Mouse (Mus musculus) limb, embryonic 14.5 days (tissue): ENCODE data around the gene Gm6904. TPM values are rescaled to one million over a fixed set of nuclear protein-coding genes. Genes with fewer than 3 reads are reported as not detected.
A peak's percentile ranks its signal among the peaks of the same experiment; 100 is the strongest.
"Not testable (repeated sequence)": the region's sequence is repeated elsewhere in the genome, so short reads cannot be mapped to it uniquely, and the experiment has no call there.

Source experiments
- ATAC-seq: fragments of 200-750 bp; cut with Nextera tagmentation; 2 replicates; pipeline ENCODE4 v1.8.0; 2017; ENCODE audit warnings: low read depth, moderate number of reproducible peaks, moderate TSS enrichment; ENCODE audit not compliant: low FRiP score
- DNase-seq: peaks from one replicate; pipeline ENCODE4 v3.0.0-alpha.2; 2015; ENCODE audit warnings: low spot score
- H3K27ac ChIP-seq: fragments of 300-500 bp; sonication (generic); replicated peaks from 2 replicates; pipeline ENCODE4 v1.5.1; 2014; ENCODE audit warnings: low read depth, mild to moderate bottlenecking, low read length, moderate library complexity, mixed read lengths
- H3K27me3 ChIP-seq: fragments of 300-500 bp; sonication (generic); 2 replicates; pipeline ENCODE4 v1.6.1; 2014; ENCODE audit warnings: low read length, mixed read lengths; ENCODE audit not compliant: control insufficient read depth, insufficient read depth
- H3K36me3 ChIP-seq: fragments of 300-500 bp; sonication (generic); 2 replicates; pipeline ENCODE4 v1.6.1; 2014; ENCODE audit warnings: mild to moderate bottlenecking, low read length, moderate library complexity, mixed read lengths; ENCODE audit not compliant: control insufficient read depth, insufficient read depth
- H3K4me1 ChIP-seq: fragments of 300-500 bp; sonication (generic); 2 replicates; pipeline ENCODE4 v1.6.1; 2014; ENCODE audit warnings: antibody characterized with exemption, low read length, mixed read lengths; ENCODE audit not compliant: control insufficient read depth, insufficient read depth
- H3K4me2 ChIP-seq: fragments of 300-500 bp; sonication (generic); replicated peaks from 2 replicates; pipeline ENCODE4 v1.6.1; 2014; ENCODE audit warnings: low read depth, mild to moderate bottlenecking, low read length, moderate library complexity; ENCODE audit not compliant: severe bottlenecking
- H3K4me3 ChIP-seq: fragments of 300-500 bp; sonication (generic); replicated peaks from 2 replicates; pipeline ENCODE4 v1.5.1; 2014; ENCODE audit warnings: low read length
- H3K9ac ChIP-seq: fragments of 300-500 bp; sonication (generic); 2 replicates; pipeline ENCODE4 v1.6.1; 2014; ENCODE audit warnings: mild to moderate bottlenecking, low read depth, low read length, moderate library complexity; ENCODE audit not compliant: severe bottlenecking
- H3K9me3 ChIP-seq: fragments of 300-500 bp; sonication (generic); 2 replicates; pipeline ENCODE4 v1.6.1; 2016; ENCODE audit warnings: low read length; ENCODE audit not compliant: control insufficient read depth
- POLR2A ChIP-seq: fragments of 200-500 bp; IDR thresholded peaks from 2 replicates; pipeline ENCODE4 v1.8.0; 2012; ENCODE audit warnings: inconsistent platforms, mild to moderate bottlenecking, moderate library complexity, borderline replicate concordance; ENCODE audit not compliant: insufficient read depth, insufficient read length; ENCODE audit errors: extremely low read depth
- WGBS: fragments of 180-500 bp; shearing (Covaris S2); extraction: QIAGEN DNeasy Blood & Tissue Kit; methylation state at CpG from one replicate; pipeline ENCODE4 v1.1.7; 2014; 5-methylcytosine and 5-hydroxymethylcytosine counted together
- polyA plus RNA-seq, 2 experiments: library from polyadenylated mRNA; depleted of rRNA in 1 of 2; stranded (reverse) in 1 of 2; unstranded in 1 of 2; fragments of >200 nt; fragmentation: Nextera tagmentation in 1 of 2; extraction: Ambion mirVana in 1 of 2; gene quantifications; 2 replicates each; pipeline versions ENCODE4 v1.2.1 to v1.2.3; 2012 to 2014

The Gm6904 gene
- not detected in 2 replicates for polyA plus RNA-seq (2012; rRNA removed)
- polyA plus RNA-seq (2014; fragmentation: Nextera tagmentation; extraction: Ambion mirVana) = not detected in 2 replicates

DNA sequence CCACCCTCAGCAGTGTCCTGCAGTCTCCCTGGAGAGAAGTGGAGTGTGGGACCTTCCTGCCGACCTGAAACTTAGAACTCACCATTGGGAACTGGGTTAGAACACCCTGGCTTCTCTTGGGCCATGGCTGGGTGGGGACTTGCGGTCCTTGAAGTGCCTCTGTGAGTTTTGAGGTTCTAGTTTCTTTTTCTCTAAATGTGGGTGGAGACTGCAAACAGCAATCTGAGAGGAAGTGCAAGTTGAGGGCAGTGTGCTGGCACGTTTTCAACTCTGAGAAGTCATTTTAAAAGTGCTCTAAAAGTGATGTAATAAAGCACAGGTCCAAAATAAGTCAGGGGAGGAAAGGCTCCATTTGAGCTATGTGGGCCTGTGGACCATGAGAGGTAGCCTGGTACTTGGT lies at the start of gene Gm6904:
TSS of gene Gm6904 (minus strand) at position 161 of the 400 bp plus-strand sequence.
- peak; percentile 6 for DNase-seq
- no peaks in the 10 kb centered on the region for H3K9me3 ChIP-seq
- WGBS = 50% methylated on average over 3 of the region's 3 CpGs

DNA sequence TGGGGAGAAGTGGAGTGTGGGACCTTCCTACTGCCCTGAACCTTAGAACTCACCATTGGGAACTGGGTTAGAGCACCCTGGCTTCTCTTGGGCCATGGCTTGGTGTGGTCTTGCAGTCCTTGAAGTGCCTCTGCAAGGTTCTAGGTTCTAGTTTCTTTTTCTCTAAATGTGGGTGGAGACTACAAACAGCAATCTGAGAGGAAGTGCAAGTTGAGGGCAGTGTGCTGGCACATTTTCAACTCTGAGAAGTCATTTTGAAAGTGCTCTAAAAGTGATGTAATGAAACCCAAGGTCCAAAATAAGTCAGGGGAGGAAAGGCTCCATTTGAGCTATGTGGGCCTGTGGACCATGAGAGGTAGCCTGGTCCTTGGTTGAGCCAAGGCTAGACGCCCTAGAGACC lies 37.4 kb upstream of the Gm6904 start, which contains the start of gene Phf11a:
TSS of gene Phf11a (minus strand) at position 132 of the 400 bp plus-strand sequence.
- not testable (repeated sequence) for ATAC-seq

More for the DNA sequence above, at the start of gene Gm6904:
- Histone ChIP-seq H3K27me3 (no peaks in the 10 kb centered on the region), H3K4me1 (no peaks in the 10 kb centered on the region), H3K4me3 (no peak within 1 kb of the TSS), H3K27ac (no peak within 1 kb of the TSS), H3K4me2 (no peak within 1 kb of the TSS), H3K9ac (no peak within 1 kb of the TSS), H3K36me3 (no peaks in the 10 kb centered on the region)
- TF ChIP-seq POLR2A = no peak
- no peak for ATAC-seq

DNA sequence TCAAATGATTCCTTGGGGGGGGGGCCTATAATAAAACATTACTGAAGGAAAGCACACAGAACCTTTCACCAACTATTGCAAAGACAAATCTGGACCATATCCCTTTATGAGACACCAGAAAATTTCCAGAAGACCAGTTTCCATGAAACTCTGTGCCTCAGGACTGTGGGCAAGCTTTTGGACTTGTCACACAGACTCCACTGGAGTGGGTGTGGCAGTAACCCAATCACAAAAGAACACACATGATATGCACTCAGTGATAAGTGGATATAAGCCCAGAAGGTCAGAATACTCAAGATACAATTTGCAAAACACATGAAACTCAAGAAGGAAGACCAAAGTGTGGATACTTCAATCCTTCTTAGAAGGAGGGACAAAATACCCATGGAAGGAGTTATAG lies 31.8 kb upstream of the Gm6904 start:
- not testable (repeated sequence) for H3K27me3 ChIP-seq, H3K4me2 ChIP-seq, H3K36me3 ChIP-seq, H3K4me3 ChIP-seq, H3K9me3 ChIP-seq, H3K4me1 ChIP-seq, DNase-seq, H3K9ac ChIP-seq, H3K27ac ChIP-seq, ATAC-seq

More for the DNA sequence above, 37.4 kb upstream of the Gm6904 start, which contains the start of gene Phf11a:
- not testable (repeated sequence) for H3K9me3 ChIP-seq, H3K9ac ChIP-seq, H3K36me3 ChIP-seq, H3K27me3 ChIP-seq, H3K4me2 ChIP-seq, DNase-seq, H3K4me3 ChIP-seq, H3K4me1 ChIP-seq, H3K27ac ChIP-seq
- 47% methylated on average over 1 of the region's 1 CpGs for WGBS

DNA sequence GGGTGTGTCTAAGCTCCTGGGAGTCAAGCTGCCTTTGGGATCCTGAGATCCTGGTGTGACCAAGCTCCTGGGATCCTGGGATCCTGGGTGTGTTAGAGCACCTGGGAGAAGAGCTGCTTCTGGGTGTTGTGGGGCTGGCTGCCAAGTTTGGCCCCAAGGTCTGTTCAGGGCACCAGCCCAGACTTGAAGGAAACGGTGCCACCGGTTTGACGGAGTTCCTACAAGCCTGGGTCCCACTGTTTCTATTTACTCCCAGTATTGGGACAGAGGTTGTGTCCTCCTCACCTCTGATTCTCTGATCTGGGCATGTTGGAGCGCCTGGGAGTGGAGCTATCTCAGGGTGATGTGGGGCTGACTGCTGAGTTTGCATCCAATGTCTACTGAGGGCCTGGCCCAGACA lies 14.9 kb upstream of the Gm6904 start:
- H3K27me3 ChIP-seq, H3K9ac ChIP-seq, DNase-seq, H3K9me3 ChIP-seq, H3K4me2 ChIP-seq, H3K27ac ChIP-seq, H3K4me3 ChIP-seq, ATAC-seq, H3K36me3 ChIP-seq, H3K4me1 ChIP-seq: not testable (repeated sequence)
- 78% methylated on average over 4 of the region's 4 CpGs for WGBS

DNA sequence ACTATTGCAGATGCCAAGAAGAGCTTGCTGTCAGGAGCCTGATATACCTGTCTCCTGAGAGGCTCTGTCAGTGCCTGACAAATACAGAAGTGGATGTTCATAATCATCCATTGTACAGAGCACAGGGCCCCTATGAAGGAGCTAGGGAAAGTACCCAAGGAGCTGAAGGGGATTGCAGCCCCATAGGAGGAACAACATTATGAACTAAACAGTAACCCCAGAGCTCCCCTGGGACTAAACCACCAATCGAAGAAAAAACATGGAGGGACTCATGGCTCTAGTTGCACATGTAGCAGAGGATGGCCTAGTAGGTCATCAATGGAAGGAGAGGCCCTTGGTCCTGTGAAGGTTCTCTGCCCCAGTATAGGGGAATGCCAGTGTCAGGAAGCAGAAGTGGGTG lies 4.2 kb downstream of the Gm6904 start:
- WGBS = 90% methylated on average over 1 of the region's 1 CpGs
- not testable (repeated sequence) for H3K4me2 ChIP-seq, H3K9ac ChIP-seq, ATAC-seq, H3K9me3 ChIP-seq, H3K27ac ChIP-seq, H3K27me3 ChIP-seq, H3K4me3 ChIP-seq, H3K36me3 ChIP-seq, DNase-seq, H3K4me1 ChIP-seq

DNA sequence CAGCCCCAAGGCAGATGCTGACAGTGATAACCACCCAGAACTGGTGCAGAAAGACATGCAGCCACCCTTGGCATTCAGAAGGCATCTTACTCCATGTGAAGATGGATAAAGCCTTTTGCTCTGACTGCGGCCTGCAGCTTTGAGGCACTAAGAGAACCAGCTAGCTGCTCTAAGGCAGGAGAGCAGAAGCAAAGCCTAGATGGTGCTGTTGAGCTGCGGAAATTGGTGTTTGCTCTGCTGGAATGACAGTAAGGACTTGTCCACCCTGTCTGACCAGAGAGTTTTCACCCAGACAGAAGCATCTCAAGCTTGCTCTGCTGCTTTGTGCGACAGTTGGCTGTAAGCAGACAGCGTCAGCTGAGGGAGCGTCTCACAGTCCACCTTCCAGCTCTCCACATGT lies 9.7 kb downstream of the Gm6904 start:
- H3K9ac ChIP-seq, H3K27me3 ChIP-seq, H3K4me3 ChIP-seq, H3K9me3 ChIP-seq, H3K4me1 ChIP-seq, H3K27ac ChIP-seq, H3K4me2 ChIP-seq, H3K36me3 ChIP-seq, ATAC-seq: not testable (repeated sequence)
- 59% methylated on average over 5 of the region's 5 CpGs for WGBS
- peak; percentile 28 for DNase-seq
